Mouse (Mus musculus) neural tube, postnatal 0 days (tissue): ENCODE measurements around the gene Tbpl2. TPM values are rescaled to one million over a fixed set of nuclear protein-coding genes. Genes with fewer than 3 reads are reported as not detected.

Experiments used
- polyA plus RNA-seq: library from polyadenylated mRNA; unstranded; fragments of >200 nt; fragmentation: Nextera tagmentation; extraction: Ambion mirVana; gene quantifications from 2 replicates; pipeline ENCODE4 v1.2.1, GENCODE M21; 2015

Tbpl2 gene
- polyA plus RNA-seq = not detected in 2 replicates

DNA sequence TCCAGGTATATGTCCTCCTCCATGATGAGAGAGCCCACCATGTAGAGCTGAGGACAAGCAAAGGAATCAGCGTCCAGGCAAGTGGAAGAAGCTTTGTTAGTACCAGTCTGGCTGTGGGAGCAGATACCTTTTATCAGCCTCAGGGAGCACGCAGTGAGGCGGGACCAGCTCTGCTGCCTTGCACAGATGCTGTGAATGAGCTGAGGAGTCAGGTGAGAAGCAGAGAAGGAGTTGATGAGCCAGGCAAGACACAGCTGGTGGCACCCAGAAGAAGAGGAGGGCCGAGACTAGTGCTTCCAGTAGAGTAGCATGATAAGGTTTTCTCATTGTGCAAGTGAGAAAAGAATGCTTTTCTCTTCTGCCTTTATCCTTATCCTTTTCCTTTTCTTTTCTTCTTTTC is at the start of gene Tbpl2:
Gene Tbpl2, minus strand, starts transcription at position 101 of the 400 bp plus-strand sequence.

DNA sequence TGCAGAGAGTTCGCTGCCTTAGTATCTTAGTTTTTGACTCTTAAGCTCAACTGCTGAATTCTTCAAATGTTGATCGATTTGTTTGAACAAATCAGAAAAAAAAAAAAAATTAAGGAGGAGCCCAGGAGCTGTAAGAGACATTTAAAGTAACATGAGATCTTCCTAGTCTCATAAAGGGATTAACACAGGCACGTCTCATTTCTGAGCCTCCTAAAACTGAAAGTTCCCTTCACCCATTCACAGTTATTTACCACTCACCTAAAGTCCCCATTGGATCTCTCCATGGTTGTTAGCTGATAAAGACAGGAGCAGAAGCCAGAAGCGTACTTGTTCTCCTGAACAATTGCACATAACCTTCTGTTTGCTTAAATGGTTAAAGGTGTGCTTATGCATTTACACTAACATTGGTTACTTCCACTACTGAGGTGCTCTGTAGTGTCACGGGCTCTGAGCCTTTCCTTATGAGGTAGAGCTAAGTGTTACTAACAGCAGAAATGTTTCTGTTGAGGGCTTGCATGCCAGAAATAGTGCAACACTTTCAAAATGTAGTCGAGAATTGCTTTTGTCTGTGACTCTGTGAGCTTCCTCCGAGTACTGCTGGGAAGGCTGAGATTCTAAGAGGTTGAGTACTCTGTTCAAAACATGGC is 46.9 kb downstream of the Tbpl2 start, which contains the start of gene Hnmt:
Gene Hnmt, minus strand, starts transcription at position 51 of the 647 bp plus-strand sequence.

Other genes starting within 250 kb of the Tbpl2 start
- gene Hnmt, start 47.2 kb downstream of the Tbpl2 start, polyA plus RNA-seq = 33.3 and 35.7 TPM in 2 replicates
- gene Il1f8, start 56.6 kb upstream of the Tbpl2 start, polyA plus RNA-seq = not detected in 2 replicates
- gene Il1f9, start 89.9 kb upstream of the Tbpl2 start, polyA plus RNA-seq = 0.18 TPM in 1 of 2 replicates, not detected in the other
- 0.30 TPM in 1 of 2 replicates, not detected in the other for gene Il1f6, start 118.8 kb upstream of the Tbpl2 start, polyA plus RNA-seq
- gene Il1f5, start 180.4 kb upstream of the Tbpl2 start, polyA plus RNA-seq = not detected in 2 replicates
- gene Il1f10, start 194.6 kb upstream of the Tbpl2 start, polyA plus RNA-seq = not detected in 2 replicates
- 0.14 TPM in 1 of 2 replicates, not detected in the other for gene Il1rn, start 240.3 kb upstream of the Tbpl2 start, polyA plus RNA-seq